Mouse (Mus musculus): ENCODE data around the gene Gpld1.

DNA sequence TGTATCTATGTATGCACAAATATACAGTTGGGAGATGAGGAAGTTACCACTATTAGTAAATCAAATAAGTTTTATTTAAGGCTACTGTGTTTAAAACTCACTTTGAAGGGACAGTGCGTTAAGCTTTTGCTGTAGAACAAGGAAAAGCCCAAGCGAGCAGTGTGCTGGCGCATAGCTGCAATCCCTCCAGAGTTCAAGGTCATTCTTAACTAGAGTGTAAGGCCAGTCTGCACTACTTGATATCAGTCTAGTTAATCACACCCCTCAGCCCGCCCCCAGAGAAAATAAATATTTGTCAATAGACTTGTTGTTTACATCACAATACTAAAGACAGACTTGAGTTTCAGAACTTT, 77.6 kb downstream of the Gpld1 start:
- no peak for TF ChIP-seq CTCF (IDR thresholded peaks at IDR 0.05; ENCODE audit: insufficient read depth, low read depth, low read length)
- no peak for TF ChIP-seq POLR2A (IDR thresholded peaks at IDR 0.05; ENCODE audit: insufficient read depth, low read depth, low read length)
